Mouse (Mus musculus): Measurements from ENCODE around the gene Rrp12. TPM values are rescaled to one million over a fixed set of nuclear protein-coding genes. Genes with fewer than 3 reads are reported as not detected.

Gene Rrp12
- polyA plus RNA-seq, 1 experiment from 2014 or later = 4.3 TPM

- 40% methylated on average over 8 of the region's 8 CpGs for WGBS (ENCODE audit: insufficient replicate concordance)
- no peaks in the 10 kb centered on the region for H3K9me3 ChIP-seq (ENCODE audit: low read length)
- H3K36me3 ChIP-seq (replicated peaks; ENCODE audit: insufficient read depth, low read length) = no peaks in the 10 kb centered on the region
- H3K9ac ChIP-seq (replicated peaks) = no peak overlapping the region
- peak overlapping the region; percentile 72 for H3K27ac ChIP-seq (ENCODE audit: low read depth)
- H3K27me3 ChIP-seq (ENCODE audit: insufficient read depth, low read length) = no peaks in the 10 kb centered on the region
- H3K4me3 ChIP-seq (ENCODE audit: low read depth, low read length) = no peak overlapping the region
- ATAC-seq (0 out of 2 replicates have a peak, but pooled peaks have one; percentile 12), DNase-seq (no peak)
- no peak for TF ChIP-seq EP300 (IDR thresholded peaks at IDR 0.05; ENCODE audit: low read depth)
- TF ChIP-seq CTCF (IDR thresholded peaks at IDR 0.05; ENCODE audit: low read depth) = no peak
- H3K4me1 ChIP-seq (ENCODE audit: insufficient read depth) = peaks cover 13% of the 10 kb centered on the region; the same call in 1 of the 2 replicates
- H3K4me2 ChIP-seq (ENCODE audit: low read depth, low read length) = 0 out of 2 replicates have a peak overlapping the region, but pooled peaks have one; percentile 9
Observed at GRCm38 (mm10) chr19:41900495-41901090, 4.6 kb upstream of the Rrp12 start.

GRCm38 (mm10) chr19:41898860-41899259 is 2.9 kb upstream of the Rrp12 start:
- 56% methylated on average over 4 of the region's 4 CpGs for WGBS (ENCODE audit: insufficient replicate concordance)
- peak; percentile 32 for DNase-seq
- ATAC-seq = no peak
- H3K27ac ChIP-seq (ENCODE audit: low read depth) = no peak overlapping the region
- peaks cover 18% of the 10 kb centered on the region for H3K4me1 ChIP-seq (ENCODE audit: insufficient read depth)
- H3K9ac ChIP-seq (replicated peaks) = no peak overlapping the region
- no peak overlapping the region for H3K4me2 ChIP-seq (ENCODE audit: low read depth, low read length)
- no peak overlapping the region for H3K4me3 ChIP-seq (ENCODE audit: low read depth, low read length)
- no peaks in the 10 kb centered on the region for H3K36me3 ChIP-seq (replicated peaks; ENCODE audit: insufficient read depth, low read length)
- TF ChIP-seq EP300 (IDR thresholded peaks at IDR 0.05; ENCODE audit: low read depth) (no peak), CTCF (IDR thresholded peaks at IDR 0.05; ENCODE audit: low read depth) (peak; percentile 87)
- no peaks in the 10 kb centered on the region for H3K27me3 ChIP-seq (ENCODE audit: insufficient read depth, low read length)
- no peaks in the 10 kb centered on the region for H3K9me3 ChIP-seq (ENCODE audit: low read length)

GRCm38 (mm10) chr19:41896319-41896711 is 342 bp upstream of the Rrp12 start:
- H3K27ac ChIP-seq (ENCODE audit: low read depth) = no peak overlapping the region
- peak overlapping the region; percentile 73 for H3K4me3 ChIP-seq (ENCODE audit: low read depth, low read length)
- H3K9me3 ChIP-seq (ENCODE audit: low read length) = no peaks in the 10 kb centered on the region
- WGBS (ENCODE audit: insufficient replicate concordance) = 18% methylated on average over 18 of the region's 18 CpGs
- ATAC-seq (peak; percentile 10), DNase-seq (no peak)
- TF ChIP-seq EP300 (IDR thresholded peaks at IDR 0.05; ENCODE audit: low read depth) = 0 out of 2 replicates have a peak, but pooled peaks have one; percentile 34
- TF ChIP-seq CTCF (IDR thresholded peaks at IDR 0.05; ENCODE audit: low read depth) = no peak
- H3K36me3 ChIP-seq (replicated peaks; ENCODE audit: insufficient read depth, low read length) = 0 out of 2 replicates have a peak, but pooled peaks cover 3% of the 10 kb centered on the region
- peak overlapping the region; percentile 89 for H3K4me2 ChIP-seq (ENCODE audit: low read depth, low read length)
- peaks cover 18% of the 10 kb centered on the region for H3K4me1 ChIP-seq (ENCODE audit: insufficient read depth)
- H3K9ac ChIP-seq (replicated peaks) = peak overlapping the region; percentile 54
- no peaks in the 10 kb centered on the region for H3K27me3 ChIP-seq (ENCODE audit: insufficient read depth, low read length)

GRCm38 (mm10) chr19:41894959-41895358 is 1.0 kb downstream of the Rrp12 start:
- no peak for TF ChIP-seq EP300 (IDR thresholded peaks at IDR 0.05; ENCODE audit: low read depth)
- no peak for TF ChIP-seq CTCF (IDR thresholded peaks at IDR 0.05; ENCODE audit: low read depth)
- H3K4me2 ChIP-seq (ENCODE audit: low read depth, low read length) = peak overlapping the region; percentile 89
- no peaks in the 10 kb centered on the region for H3K9me3 ChIP-seq (ENCODE audit: low read length)
- peak overlapping the region; percentile 73 for H3K4me3 ChIP-seq (ENCODE audit: low read depth, low read length)
- 26% methylated on average over 7 of the region's 7 CpGs for WGBS (ENCODE audit: insufficient replicate concordance)
- H3K27ac ChIP-seq (ENCODE audit: low read depth) = no peak overlapping the region
- H3K27me3 ChIP-seq (ENCODE audit: insufficient read depth, low read length) = no peaks in the 10 kb centered on the region
- peak; percentile 12; the same call in 1 of the 2 replicates for ATAC-seq
- H3K4me1 ChIP-seq (ENCODE audit: insufficient read depth) = peaks cover 13% of the 10 kb centered on the region
- H3K9ac ChIP-seq (replicated peaks) = peak overlapping the region; percentile 65
- H3K36me3 ChIP-seq (replicated peaks; ENCODE audit: insufficient read depth, low read length) = peaks cover 8% of the 10 kb centered on the region; the same call in 1 of the 2 replicates
- DNase-seq = no peak

- Histone ChIP-seq H3K36me3 (replicated peaks; ENCODE audit: insufficient read depth, low read length) (peaks cover 44% of the 10 kb centered on the region), H3K9me3 (ENCODE audit: low read length) (no peaks in the 10 kb centered on the region), H3K4me2 (ENCODE audit: low read depth, low read length) (no peak overlapping the region), H3K9ac (replicated peaks) (no peak overlapping the region), H3K4me1 (ENCODE audit: insufficient read depth) (no peaks in the 10 kb centered on the region), H3K27ac (ENCODE audit: low read depth) (no peak overlapping the region), H3K27me3 (ENCODE audit: insufficient read depth, low read length) (no peaks in the 10 kb centered on the region), H3K4me3 (ENCODE audit: low read depth, low read length) (no peak overlapping the region)
- DNase-seq (no peak), ATAC-seq (no peak)
- TF ChIP-seq CTCF (IDR thresholded peaks at IDR 0.05; ENCODE audit: low read depth) (no peak), EP300 (IDR thresholded peaks at IDR 0.05; ENCODE audit: low read depth) (no peak)
Observed at GRCm38 (mm10) chr19:41888191-41888590, 7.8 kb downstream of the Rrp12 start.

- H3K4me1 ChIP-seq (ENCODE audit: insufficient read depth) = no peaks in the 10 kb centered on the region
- peaks cover 48% of the 10 kb centered on the region for H3K36me3 ChIP-seq (replicated peaks; ENCODE audit: insufficient read depth, low read length)
Observed at GRCm38 (mm10) chr19:41883882-41884281, 12.1 kb downstream of the Rrp12 start.

More at GRCm38 (mm10) chr19:41883882-41884281, 12.1 kb downstream of the Rrp12 start:
- TF ChIP-seq EP300 (IDR thresholded peaks at IDR 0.05; ENCODE audit: low read depth) (no peak), CTCF (IDR thresholded peaks at IDR 0.05; ENCODE audit: low read depth) (no peak)
- no peak for ATAC-seq
- WGBS (ENCODE audit: insufficient replicate concordance) = 94% methylated on average over 9 of the region's 9 CpGs
- H3K4me3 ChIP-seq (ENCODE audit: low read depth, low read length) = no peak overlapping the region
- no peaks in the 10 kb centered on the region for H3K27me3 ChIP-seq (ENCODE audit: insufficient read depth, low read length)
- H3K9me3 ChIP-seq (ENCODE audit: low read length) = no peaks in the 10 kb centered on the region
- H3K27ac ChIP-seq (ENCODE audit: low read depth) = no peak overlapping the region
- no peak overlapping the region for H3K9ac ChIP-seq (replicated peaks)
- DNase-seq = no peak
- no peak overlapping the region for H3K4me2 ChIP-seq (ENCODE audit: low read depth, low read length)

All from liver, postnatal 0 days (tissue).